30 mouse cellular contexts compared by ENCODE assay signal in the genomic region with DNA sequence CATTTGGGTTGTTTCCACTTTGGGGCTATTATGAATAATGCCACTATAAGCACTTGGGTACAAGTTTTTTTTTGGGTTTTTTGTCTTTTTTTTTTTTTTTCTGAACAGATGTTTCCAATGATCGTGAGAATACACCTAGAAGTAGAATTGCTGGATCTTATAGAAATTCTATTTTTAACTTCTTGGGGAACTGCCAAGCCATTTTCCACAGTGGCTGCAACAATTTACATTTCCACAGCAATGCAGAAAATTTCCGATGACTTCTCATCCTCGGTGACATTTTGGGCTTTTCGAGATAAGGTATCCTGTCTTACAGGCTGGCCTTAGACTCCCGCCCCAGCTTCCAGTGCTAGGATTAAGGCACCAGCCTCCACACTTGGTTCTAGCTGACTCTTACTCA. TPM values are rescaled to one million over a fixed set of nuclear protein-coding genes. Genes with fewer than 3 reads are reported as not detected.
DNase-seq lines count a peak whose midpoint lies in the region; ATAC-seq and TF ChIP-seq lines count a peak whose summit lies in the region.
"Had no signal": no experiment of that assay in that cellular context is flagged by ENCODE, and none has a peak within 500 bp of the region (broad histone marks: within the 10 kb centered on the region; RNA-seq: fewer than 3 reads in every experiment).

No protein-coding gene starts in this region.

- H3K36me3 ChIP-seq in embryonic facial prominence, embryonic 12.5 days, result no peaks in the 10 kb centered on the region
- H3K36me3 ChIP-seq in embryonic facial prominence, embryonic 10.5 days (replicated peaks), result no peaks in the 10 kb centered on the region
- H3K36me3 ChIP-seq in midbrain, postnatal 0 days (ENCODE audit: insufficient read depth, low read length), result no peaks in the 10 kb centered on the region
- no peaks in the 10 kb centered on the region for H3K36me3 ChIP-seq in midbrain, embryonic 16.5 days (ENCODE audit: control insufficient read depth, insufficient read depth, low read length)
- H3K36me3 ChIP-seq in embryonic facial prominence, embryonic 14.5 days (ENCODE audit: control insufficient read depth, insufficient read depth, low read length), result no peaks in the 10 kb centered on the region
- H3K36me3 ChIP-seq: hindbrain, embryonic 12.5 days; intestine, embryonic 15.5 days had no signal

- no peak overlapping the region for H3K4me2 ChIP-seq in embryonic facial prominence, embryonic 12.5 days (replicated peaks)
- no peak overlapping the region for H3K4me2 ChIP-seq in midbrain, postnatal 0 days (ENCODE audit: low read depth, low read length, poor library complexity, severe bottlenecking)
- no peak overlapping the region for H3K4me2 ChIP-seq in midbrain, embryonic 16.5 days (ENCODE audit: low read length)
- no peak overlapping the region for H3K4me2 ChIP-seq in embryonic facial prominence, embryonic 14.5 days (ENCODE audit: low read depth, low read length)
- H3K4me2 ChIP-seq: forebrain, embryonic 13.5 days; heart, embryonic 11.5 days; hindbrain, embryonic 12.5 days; intestine, embryonic 15.5 days had no signal

- 0 out of 2 replicates have a peak, but pooled peaks cover 2% of the 10 kb centered on the region for H3K27me3 ChIP-seq in embryonic facial prominence, embryonic 12.5 days
- peaks cover 1% of the 10 kb centered on the region for H3K27me3 ChIP-seq in embryonic facial prominence, embryonic 10.5 days (replicated peaks; ENCODE audit: low read depth, poor library complexity, severe bottlenecking)
- no peaks in the 10 kb centered on the region for H3K27me3 ChIP-seq in midbrain, postnatal 0 days (ENCODE audit: insufficient read depth, low read length)
- no peaks in the 10 kb centered on the region for H3K27me3 ChIP-seq in midbrain, embryonic 16.5 days (ENCODE audit: control insufficient read depth, insufficient read depth, low read depth, low read length)
- H3K27me3 ChIP-seq in embryonic facial prominence, embryonic 14.5 days (replicated peaks; ENCODE audit: control insufficient read depth, insufficient read depth, low read length), result no peaks in the 10 kb centered on the region
- H3K27me3 ChIP-seq: forebrain, embryonic 13.5 days; hindbrain, embryonic 12.5 days; intestine, embryonic 15.5 days had no signal

- H3K27ac ChIP-seq in embryonic facial prominence, embryonic 12.5 days, result 0 out of 2 replicates have a peak overlapping the region, but pooled peaks have one; percentile 31
- no peak overlapping the region for H3K27ac ChIP-seq in embryonic facial prominence, embryonic 10.5 days (replicated peaks)
- H3K27ac ChIP-seq in midbrain, postnatal 0 days (ENCODE audit: low read depth, low read length), result no peak overlapping the region
- no peak overlapping the region for H3K27ac ChIP-seq in midbrain, embryonic 16.5 days (ENCODE audit: low read length)
- peak overlapping the region; percentile 28; the same call in 1 of the 2 replicates for H3K27ac ChIP-seq in embryonic facial prominence, embryonic 14.5 days (replicated peaks; ENCODE audit: low read depth, low read length)
- H3K27ac ChIP-seq: forebrain, embryonic 13.5 days; heart, adult 2 months; hindbrain, embryonic 12.5 days; intestine, embryonic 15.5 days had no signal

- no peak overlapping the region for H3K4me3 ChIP-seq in embryonic facial prominence, embryonic 12.5 days
- H3K4me3 ChIP-seq in embryonic facial prominence, embryonic 10.5 days, result no peak overlapping the region
- H3K4me3 ChIP-seq in midbrain, postnatal 0 days (ENCODE audit: low read depth, low read length), result no peak overlapping the region
- no peak overlapping the region for H3K4me3 ChIP-seq in midbrain, embryonic 16.5 days (ENCODE audit: low read depth, low read length)
- H3K4me3 ChIP-seq in embryonic facial prominence, embryonic 14.5 days (ENCODE audit: low read depth, low read length), result no peak overlapping the region
- H3K4me3 ChIP-seq: erythroblast, embryonic 14.5 days; forebrain, embryonic 13.5 days; heart, adult 2 months; hindbrain, embryonic 12.5 days; intestine, embryonic 15.5 days had no signal

- no peak for DNase-seq in embryonic facial prominence, embryonic 10.5 days (ENCODE audit: low spot score)
- peak; percentile 15 for DNase-seq in midbrain, postnatal 0 days (ENCODE audit: low spot score)
- peak; percentile 90 for DNase-seq in embryonic facial prominence, embryonic 14.5 days (ENCODE audit: low spot score)
- peak; percentile 8 for DNase-seq in telencephalon, adult 2 months (ENCODE audit: low read depth, low spot score)
- DNase-seq: adrenal gland, adult 8-10 months; adrenal gland, postnatal 25 days; B cell, adult 2 months; cerebellum, adult 18-20 months; cerebellum, adult 9-10 months; cerebellum, postnatal 14 days; gastrocnemius, postnatal 10 days; gastrocnemius, postnatal 36 days; heart, adult 2 months had no signal

- H3K9ac ChIP-seq in embryonic facial prominence, embryonic 12.5 days, result no peak overlapping the region
- no peak overlapping the region for H3K9ac ChIP-seq in midbrain, postnatal 0 days (replicated peaks; ENCODE audit: low read length, poor library complexity, severe bottlenecking)
- H3K9ac ChIP-seq in midbrain, embryonic 16.5 days (ENCODE audit: low read depth, low read length), result no peak overlapping the region
- H3K9ac ChIP-seq in embryonic facial prominence, embryonic 14.5 days (ENCODE audit: low read depth, low read length), result no peak overlapping the region
- H3K9ac ChIP-seq: forebrain, embryonic 13.5 days; hindbrain, embryonic 12.5 days; intestine, embryonic 15.5 days had no signal

- 58% methylated on average over 5 of the region's 5 CpGs for WGBS in embryonic facial prominence, embryonic 12.5 days
- WGBS in embryonic facial prominence, embryonic 10.5 days, result 89% methylated on average over 5 of the region's 5 CpGs
- WGBS in midbrain, postnatal 0 days, result 79% methylated on average over 5 of the region's 5 CpGs
- 83% methylated on average over 5 of the region's 5 CpGs for WGBS in midbrain, embryonic 16.5 days
- 36% methylated on average over 5 of the region's 5 CpGs for WGBS in embryonic facial prominence, embryonic 14.5 days

- 0 out of 2 replicates have a peak, but pooled peaks cover 2% of the 10 kb centered on the region for H3K4me1 ChIP-seq in embryonic facial prominence, embryonic 12.5 days
- H3K4me1 ChIP-seq in embryonic facial prominence, embryonic 10.5 days, result peaks cover 10% of the 10 kb centered on the region
- no peaks in the 10 kb centered on the region for H3K4me1 ChIP-seq in midbrain, postnatal 0 days (ENCODE audit: insufficient read depth, low read length)
- H3K4me1 ChIP-seq in midbrain, embryonic 16.5 days (ENCODE audit: control insufficient read depth, insufficient read depth, low read length), result no peaks in the 10 kb centered on the region
- 0 out of 2 replicates have a peak, but pooled peaks cover 8% of the 10 kb centered on the region for H3K4me1 ChIP-seq in embryonic facial prominence, embryonic 14.5 days (ENCODE audit: control insufficient read depth, insufficient read depth, low read length)
- H3K4me1 ChIP-seq: forebrain, embryonic 13.5 days; hindbrain, embryonic 12.5 days; intestine, embryonic 15.5 days had no signal

- no peaks in the 10 kb centered on the region for H3K9me3 ChIP-seq in embryonic facial prominence, embryonic 12.5 days
- no peaks in the 10 kb centered on the region for H3K9me3 ChIP-seq in embryonic facial prominence, embryonic 10.5 days
- no peaks in the 10 kb centered on the region for H3K9me3 ChIP-seq in midbrain, postnatal 0 days (ENCODE audit: low read length)
- no peaks in the 10 kb centered on the region for H3K9me3 ChIP-seq in midbrain, embryonic 16.5 days (replicated peaks; ENCODE audit: control insufficient read depth, low read length, poor library complexity, severe bottlenecking)
- peaks cover 7% of the 10 kb centered on the region; the same call in 1 of the 2 replicates for H3K9me3 ChIP-seq in embryonic facial prominence, embryonic 14.5 days (ENCODE audit: control insufficient read depth, low read length)
- H3K9me3 ChIP-seq: forebrain, embryonic 13.5 days; hindbrain, embryonic 12.5 days; intestine, embryonic 15.5 days had no signal

- no peak for ATAC-seq in embryonic facial prominence, embryonic 12.5 days (ENCODE audit: insufficient number of reproducible peaks, insufficient read depth, low FRiP score, low TSS enrichment)
- ATAC-seq in midbrain, postnatal 0 days (ENCODE audit: low FRiP score), result no peak
- ATAC-seq in midbrain, embryonic 16.5 days, result no peak
- ATAC-seq in embryonic facial prominence, embryonic 14.5 days (ENCODE audit: low read depth), result no peak
- no peak for ATAC-seq in monocyte, adult 5-6 weeks (replicated peaks; ENCODE audit: insufficient number of reproducible peaks, low FRiP score, low TSS enrichment, poor library complexity, severe bottlenecking)
- ATAC-seq in CD4-positive, CD25-positive, alpha-beta regulatory T cell, adult 4 months, result no peak
- ATAC-seq: activated CD4-positive, CD25-positive, alpha-beta regulatory T cell, adult 4 months; forebrain, embryonic 13.5 days; forebrain, embryonic 16.5 days; hindbrain, embryonic 16.5 days; intestine, embryonic 15.5 days had no signal

- no peak for TF ChIP-seq CTCF in midbrain, postnatal 0 days (IDR thresholded peaks at IDR 0.05)

RNA-seq across cellular contexts. Expression of a gene that starts 41.7 kb away (rescaled TPM):
- 0.09 TPM in 1 of 2 replicates, not detected in the other for polyA plus RNA-seq in embryonic facial prominence, embryonic 12.5 days (2016; fragmentation: Nextera tagmentation; extraction: Ambion mirVana)
- not detected in 2 replicates for polyA plus RNA-seq in embryonic facial prominence, embryonic 10.5 days (2016; fragmentation: Nextera tagmentation; extraction: Ambion mirVana)
- total RNA-seq in midbrain, postnatal 0 days (2014; rRNA removed), result not detected in 2 replicates
- 0.06 and 0.12 TPM in 2 replicates for polyA plus RNA-seq in midbrain, postnatal 0 days (2015; fragmentation: Nextera tagmentation; extraction: Ambion mirVana)
- polyA plus RNA-seq in midbrain, embryonic 16.5 days (2015; fragmentation: Nextera tagmentation; extraction: Ambion mirVana), result 0.14 and 0.22 TPM in 2 replicates
- 0.26 and 0.54 TPM in 2 replicates for polyA plus RNA-seq in embryonic facial prominence, embryonic 14.5 days (2014; fragmentation: Nextera tagmentation; extraction: Ambion mirVana)
- not detected in 3 replicates for total RNA-seq in monocyte, adult 5-6 weeks (2017)
- polyA plus RNA-seq in CD4-positive, CD25-positive, alpha-beta regulatory T cell, adult 4 months (2017; shearing (Covaris generic)), result under 1 TPM in 1 of 2 experiments, not detected in 1; 0.36 TPM
- total RNA-seq: adrenal gland, adult 8-10 months; adrenal gland, postnatal 25 days; gastrocnemius, adult 18-20 months; gastrocnemius, postnatal 36 days; granulocyte monocyte progenitor cell, adult 5-6 weeks; heart, adult 2 months; heart, postnatal 25 days; hematopoietic stem cell, adult 5-6 weeks; MEL had no signal
- polyA plus RNA-seq: activated CD4-positive, CD25-positive, alpha-beta regulatory T cell, adult 4 months; heart, adult 2 months; hindbrain, embryonic 16.5 days had no signal

Comparison
In these comparisons a context has a peak if more than half of its experiments do, and no peak if none do; other contexts are left out.
1. H3K27ac ChIP-seq: peak in embryonic facial prominence, embryonic 12.5 days (single experiment) and embryonic facial prominence, embryonic 14.5 days (single experiment); none in embryonic facial prominence, embryonic 10.5 days (single experiment), midbrain, postnatal 0 days (single experiment) and midbrain, embryonic 16.5 days (single experiment).